Mouse (Mus musculus) mammary gland, adult 2 months (tissue): Measurements from ENCODE around the gene Olfr1280. TPM values are rescaled to one million over a fixed set of nuclear protein-coding genes. Genes with fewer than 3 reads are reported as not detected.

Experiments
- polyA plus RNA-seq: library from polyadenylated mRNA; depleted of rRNA; stranded (reverse); fragments of >200 nt; gene quantifications from 2 replicates; pipeline ENCODE4 v1.2.3, GENCODE M21; 2012; ENCODE audit warnings: low replicate concordance; rRNA removed

The Olfr1280 gene
- not detected in 2 replicates for polyA plus RNA-seq

GRCm38 (mm10) chr2:111313717-111314116 is at the start of gene Olfr1280:
TSS of gene Olfr1280 (plus strand) at chr2:111314017.

DNA sequence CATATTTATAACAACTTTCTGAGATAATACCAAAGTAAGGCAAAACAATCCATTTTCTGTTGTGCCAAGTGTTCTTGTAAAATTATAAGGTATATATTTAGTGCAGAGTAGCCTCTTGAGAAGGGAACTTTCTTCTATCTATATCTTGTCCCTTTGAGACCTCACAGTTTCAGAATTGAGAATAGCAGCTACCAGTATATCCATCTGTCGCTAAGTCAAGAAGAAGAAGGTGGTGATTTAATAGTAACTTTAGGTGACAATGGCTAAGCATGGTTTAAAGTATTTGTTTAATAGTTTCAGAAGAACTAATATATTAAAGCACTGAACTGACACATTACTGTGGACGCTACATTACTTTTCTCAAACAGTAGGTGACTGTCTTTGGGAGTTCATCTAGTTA is 39.8 kb upstream of the Olfr1280 start, which contains the start of gene Olfr1277:
TSS of gene Olfr1277 (minus strand) at position 101 of the 400 bp plus-strand sequence.

GRCm38 (mm10) chr2:111289836-111290235 is 24.0 kb upstream of the Olfr1280 start, which contains the start of gene Olfr1278:
TSS of gene Olfr1278 (plus strand) at chr2:111290136.

DNA sequence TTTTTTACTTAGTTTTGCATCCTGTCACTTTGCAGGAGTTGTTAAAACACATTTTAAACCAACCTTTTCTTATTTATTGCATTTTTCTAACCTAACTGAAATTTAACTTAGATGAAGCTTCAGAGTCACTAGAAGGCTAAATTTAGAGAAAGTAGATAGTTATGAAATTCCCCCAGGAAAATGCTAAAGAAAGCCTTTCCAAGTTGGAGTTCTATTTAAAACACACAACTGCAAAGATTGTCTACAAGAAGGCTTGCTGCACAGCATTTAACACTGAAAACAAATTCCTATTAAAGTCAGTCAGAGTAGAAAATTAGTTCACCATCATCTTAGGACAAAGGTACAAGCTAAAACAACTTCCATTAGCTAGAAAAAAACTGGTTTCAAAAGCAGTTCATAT is 13.4 kb upstream of the Olfr1280 start, which contains the start of gene Olfr1279:
TSS of gene Olfr1279 (plus strand) at position 262 of the 400 bp plus-strand sequence.

DNA sequence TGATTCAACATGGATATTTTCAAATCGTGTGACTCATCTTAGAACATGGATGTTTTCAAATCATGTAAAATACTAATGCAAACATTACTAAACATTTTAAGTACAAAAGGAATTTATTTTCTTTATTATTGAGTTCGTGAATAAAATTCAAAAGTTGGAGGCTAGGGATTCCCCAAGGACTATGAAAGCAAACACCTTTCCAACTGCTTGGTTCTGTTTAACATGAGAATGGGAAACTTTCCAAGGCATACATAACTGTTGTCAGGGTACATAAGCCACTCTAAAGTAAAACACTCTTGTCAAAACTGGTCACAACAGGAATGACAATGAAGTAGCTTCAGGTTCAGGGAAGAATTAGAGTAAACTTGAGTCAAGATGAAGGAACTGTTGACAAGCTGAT is 12.4 kb downstream of the Olfr1280 start, which contains the start of gene Olfr1281:
TSS of gene Olfr1281 (plus strand) at position 301 of the 400 bp plus-strand sequence.

DNA sequence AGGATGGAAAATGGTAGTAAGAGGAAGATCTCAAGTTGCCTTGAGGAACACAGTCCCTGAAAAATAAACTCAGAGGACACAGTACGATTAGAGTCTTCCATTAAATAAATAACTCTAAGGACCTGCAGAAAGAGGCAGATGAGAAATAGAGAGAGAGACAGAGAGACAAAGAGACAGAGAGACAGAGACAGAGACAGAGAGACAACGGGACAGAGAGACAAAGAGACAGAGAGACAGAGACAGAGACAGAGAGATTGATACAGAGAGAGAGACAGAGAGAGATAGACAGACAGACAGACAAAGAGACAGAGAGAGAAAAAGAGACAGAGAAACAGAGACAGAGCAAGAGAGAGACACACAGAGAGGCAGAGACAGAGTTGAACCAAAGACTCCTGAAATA is 22.2 kb downstream of the Olfr1280 start, which contains the start of gene Olfr1282:
TSS of gene Olfr1282 (minus strand) at position 101 of the 400 bp plus-strand sequence.

GRCm38 (mm10) chr2:111366490-111366889 is 52.7 kb downstream of the Olfr1280 start, which contains the start of gene Olfr1283:
TSS of gene Olfr1283 (plus strand) at chr2:111366790.

DNA sequence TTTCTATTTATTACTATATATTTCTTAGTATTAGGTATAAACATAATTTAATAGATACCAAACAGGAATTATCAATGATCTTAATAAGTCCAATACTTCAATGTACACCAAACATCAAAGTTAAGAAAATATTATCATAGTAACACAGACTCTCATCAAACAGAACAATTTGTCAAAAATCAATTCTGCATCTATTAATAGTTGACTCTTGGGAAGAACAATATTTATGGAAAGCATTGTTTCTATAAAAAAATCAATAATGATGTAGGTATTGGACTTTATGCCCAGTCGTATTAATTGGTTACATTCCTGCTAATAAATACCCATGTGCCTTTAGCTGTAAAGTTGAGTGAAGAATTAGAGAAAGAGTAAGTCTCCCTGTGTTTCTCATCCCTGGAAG is 61.4 kb downstream of the Olfr1280 start, which contains the start of gene Olfr1284:
TSS of gene Olfr1284 (plus strand) at position 301 of the 400 bp plus-strand sequence.

Other genes with a start within 250 kb of the Olfr1280 start
- not detected in 2 replicates for gene Gm13941, start 208.0 kb upstream of the Olfr1280 start, polyA plus RNA-seq
- gene Gm15130, start 161.1 kb upstream of the Olfr1280 start, polyA plus RNA-seq: not detected in 2 replicates
- not detected in 2 replicates for gene 4930430A15Rik, start 84.4 kb upstream of the Olfr1280 start, polyA plus RNA-seq
- gene Olfr1275, start 78.7 kb upstream of the Olfr1280 start, polyA plus RNA-seq: not detected in 2 replicates
- gene Olfr1276, start 59.5 kb upstream of the Olfr1280 start, polyA plus RNA-seq: not detected in 2 replicates
- gene Olfr1277, start 39.9 kb upstream of the Olfr1280 start, polyA plus RNA-seq: not detected in 2 replicates
- not detected in 2 replicates for gene Olfr1278, start 23.9 kb upstream of the Olfr1280 start, polyA plus RNA-seq
- gene Olfr1279, start 13.4 kb upstream of the Olfr1280 start, polyA plus RNA-seq: not detected in 2 replicates
- not detected in 2 replicates for gene Olfr1281, start 12.5 kb downstream of the Olfr1280 start, polyA plus RNA-seq
- not detected in 2 replicates for gene Olfr1282, start 22.1 kb downstream of the Olfr1280 start, polyA plus RNA-seq
- not detected in 2 replicates for gene Olfr1283, start 52.8 kb downstream of the Olfr1280 start, polyA plus RNA-seq
- gene Olfr1284, start 61.5 kb downstream of the Olfr1280 start, polyA plus RNA-seq: not detected in 2 replicates
- not detected in 2 replicates for gene Olfr1286, start 109.1 kb downstream of the Olfr1280 start, polyA plus RNA-seq
- gene Olfr1287, start 135.1 kb downstream of the Olfr1280 start, polyA plus RNA-seq: not detected in 2 replicates
- not detected in 2 replicates for gene Olfr1288, start 160.1 kb downstream of the Olfr1280 start, polyA plus RNA-seq
- not detected in 2 replicates for gene Olfr1289, start 166.8 kb downstream of the Olfr1280 start, polyA plus RNA-seq
- not detected in 2 replicates for gene Olfr1290, start 179.8 kb downstream of the Olfr1280 start, polyA plus RNA-seq
- not detected in 2 replicates for gene Olfr1291-ps1, start 183.2 kb downstream of the Olfr1280 start, polyA plus RNA-seq
- not detected in 2 replicates for gene Olfr1293-ps, start 211.2 kb downstream of the Olfr1280 start, polyA plus RNA-seq
- not detected in 2 replicates for gene Olfr1294, start 226.3 kb downstream of the Olfr1280 start, polyA plus RNA-seq